Mouse (Mus musculus) MEL (cell line): ENCODE measurements at regions not wholly inside any gene's neighbourhood (a gene's known extent, or its start where the extent isn't known, plus 50 kb on each side); places are given as distances from the start of the nearest gene placed in this dataset.

Experiments used
- DNase-seq: peaks from one replicate; pipeline ENCODE4 v3.0.0; 2011; ENCODE audit warnings: low read depth, low spot score
- H3K27ac ChIP-seq: 2 replicates; pipeline ENCODE4 v1.5.1; 2012; ENCODE audit warnings: low read depth, mild to moderate bottlenecking, control low read depth, low read length, moderate library complexity; ENCODE audit not compliant: control insufficient read depth
- H3K27me3 ChIP-seq, 2 experiments: fragments of 150-350 bp in 1 of 2; sonication (generic) in 1 of 2; 2 replicates each; pipeline ENCODE4 v1.6.1; 2012; ENCODE audit warnings: low read length in 2 of 2, mild to moderate bottlenecking in 2 of 2, improper control_type of control experiment in 1 of 2, moderate library complexity in 1 of 2; ENCODE audit not compliant: insufficient read depth in 2 of 2, control insufficient read depth in 1 of 2
- H3K36me3 ChIP-seq, 2 experiments: 2 replicates each; pipeline ENCODE4 v1.6.1; 2012 to 2014; ENCODE audit warnings: low read length in 2 of 2, improper control_type of control experiment in 1 of 2, inconsistent platforms in 1 of 2, mild to moderate bottlenecking in 1 of 2; ENCODE audit not compliant: insufficient read depth in 2 of 2, control insufficient read depth in 1 of 2
- H3K4me1 ChIP-seq, 2 experiments: fragments of 150-350 bp in 1 of 2; sonication (generic) in 1 of 2; 2 replicates each; pipeline ENCODE4 v1.6.1; 2012; ENCODE audit warnings: low read length in 2 of 2, improper control_type of control experiment in 1 of 2, mild to moderate bottlenecking in 1 of 2; ENCODE audit not compliant: insufficient read depth in 2 of 2, control insufficient read depth in 1 of 2
- H3K4me3 ChIP-seq, 2 experiments: fragments of 150-350 bp in 1 of 2; sonication (generic) in 1 of 2; 2 replicates each; pipeline ENCODE4 v1.5.1; 2012; ENCODE audit warnings: low read depth in 2 of 2, low read length in 2 of 2, mild to moderate bottlenecking in 2 of 2, moderate library complexity in 2 of 2, control low read depth in 1 of 2, improper control_type of control experiment in 1 of 2; ENCODE audit not compliant: control insufficient read depth in 1 of 2, insufficient read depth in 1 of 2
- H3K79me2 ChIP-seq: 2 replicates; pipeline ENCODE4 v1.6.1; 2012; ENCODE audit warnings: mild to moderate bottlenecking, low read length, moderate library complexity; ENCODE audit not compliant: control insufficient read depth, poor library complexity, insufficient read depth
- H3K9ac ChIP-seq: 2 replicates; pipeline ENCODE4 v1.6.1; 2012; ENCODE audit warnings: low read depth, mild to moderate bottlenecking, control low read depth, low read length, moderate library complexity; ENCODE audit not compliant: control insufficient read depth, poor library complexity, severe bottlenecking
- H3K9me3 ChIP-seq: fragments of 150-350 bp; sonication (generic); replicated peaks from 2 replicates; pipeline ENCODE4 v1.6.1; 2012; ENCODE audit warnings: mild to moderate bottlenecking, low read length, improper control_type of control experiment, moderate library complexity; ENCODE audit not compliant: insufficient read depth
- CHD1 ChIP-seq: IDR thresholded peaks from 2 replicates; pipeline ENCODE4 v1.6.1; 2012; ENCODE audit warnings: low read depth, mild to moderate bottlenecking, inconsistent platforms, low read length, improper control_type of control experiment
- CTCF ChIP-seq, 3 experiments: IDR thresholded peaks in 2 of 3; conservative IDR thresholded peaks in 1 of 3; 2 replicates each; pipeline ENCODE4 v1.5.1; 2011 to 2012; ENCODE audit warnings: low read length in 3 of 3, low read depth in 2 of 3, mild to moderate bottlenecking in 2 of 3, improper control_type of control experiment in 1 of 3, inconsistent platforms in 1 of 3, mixed read lengths in 1 of 3, moderate library complexity in 1 of 3; ENCODE audit not compliant: control insufficient read depth in 1 of 3, insufficient read depth in 1 of 3, poor library complexity in 1 of 3, severe bottlenecking in 1 of 3
- ELF1 ChIP-seq: IDR thresholded peaks from 2 replicates; pipeline ENCODE4 v1.6.1; 2014; ENCODE audit warnings: low read depth, mild to moderate bottlenecking, inconsistent platforms, low read length, improper control_type of control experiment, moderate library complexity
- EP300 ChIP-seq, 2 experiments: IDR thresholded peaks; 2 replicates each; pipeline ENCODE4 v1.6.1; 2011; ENCODE audit warnings: improper control_type of control experiment in 2 of 2, low read length in 2 of 2, low read depth in 1 of 2, mild to moderate bottlenecking in 1 of 2
- ETS1 ChIP-seq: IDR thresholded peaks from 2 replicates; pipeline ENCODE4 v1.6.1; 2012; ENCODE audit warnings: low read depth, mild to moderate bottlenecking, inconsistent platforms, low read length, improper control_type of control experiment, moderate library complexity
- GATA1 ChIP-seq: IDR thresholded peaks from 2 replicates; pipeline ENCODE4 v1.6.1; 2011; ENCODE audit warnings: low read depth, low read length, improper control_type of control experiment
- HCFC1 ChIP-seq: IDR thresholded peaks from 2 replicates; pipeline ENCODE4 v1.6.1; 2012; ENCODE audit warnings: low read depth, mild to moderate bottlenecking, inconsistent platforms, low read length, improper control_type of control experiment, moderate library complexity
- JUND ChIP-seq: IDR thresholded peaks from 2 replicates; pipeline ENCODE4 v1.6.1; 2011; ENCODE audit warnings: low read depth, mild to moderate bottlenecking, improper control_type of control experiment, low read length
- MAFK ChIP-seq: IDR thresholded peaks from 2 replicates; pipeline ENCODE4 v1.6.1; 2011; ENCODE audit warnings: low read depth, mild to moderate bottlenecking, low read length, improper control_type of control experiment, borderline replicate concordance
- MAZ ChIP-seq: IDR thresholded peaks from 2 replicates; pipeline ENCODE4 v1.6.1; 2012; ENCODE audit warnings: low read depth, mild to moderate bottlenecking, inconsistent platforms, low read length, improper control_type of control experiment
- MEF2A ChIP-seq: IDR thresholded peaks from 2 replicates; pipeline ENCODE4 v1.6.1; 2014; ENCODE audit warnings: low read depth, mild to moderate bottlenecking, inconsistent platforms, low read length, improper control_type of control experiment; ENCODE audit not compliant: poor library complexity, insufficient replicate concordance, severe bottlenecking; ENCODE audit errors: extremely low read depth
- MXI1 ChIP-seq: IDR thresholded peaks from 2 replicates; pipeline ENCODE4 v1.6.1; 2011; ENCODE audit warnings: mild to moderate bottlenecking, low read depth, low read length, improper control_type of control experiment
- MYC ChIP-seq: IDR thresholded peaks from 2 replicates; pipeline ENCODE4 v1.6.1; 2011; ENCODE audit warnings: low read depth, mild to moderate bottlenecking, low read length, improper control_type of control experiment, moderate library complexity
- NRF1 ChIP-seq: IDR thresholded peaks from 2 replicates; pipeline ENCODE4 v1.6.1; 2014; ENCODE audit warnings: low read depth, mild to moderate bottlenecking, inconsistent platforms, low read length, improper control_type of control experiment, moderate library complexity; ENCODE audit not compliant: poor library complexity, insufficient read depth, severe bottlenecking
- POLR2A ChIP-seq, 2 experiments: IDR thresholded peaks; 2 replicates each; pipeline ENCODE4 v1.6.1; 2011 to 2012; ENCODE audit warnings: low read length in 2 of 2, mild to moderate bottlenecking in 2 of 2, control low read depth in 1 of 2, improper control_type of control experiment in 1 of 2, low read depth in 1 of 2, moderate library complexity in 1 of 2; ENCODE audit not compliant: control insufficient read depth in 1 of 2, insufficient read depth in 1 of 2, poor library complexity in 1 of 2
- POLR2AphosphoS2 ChIP-seq: IDR thresholded peaks from 2 replicates; pipeline ENCODE4 v1.6.1; 2011; ENCODE audit warnings: low read length, improper control_type of control experiment
- POLR2AphosphoS5 ChIP-seq: IDR thresholded peaks from 2 replicates; pipeline ENCODE4 v1.6.1; 2012; ENCODE audit warnings: low read depth, borderline replicate concordance, mild to moderate bottlenecking, inconsistent platforms, low read length, moderate library complexity, mixed read lengths
- RAD21 ChIP-seq: IDR thresholded peaks from 2 replicates; pipeline ENCODE4 v1.6.1; 2011; ENCODE audit warnings: mild to moderate bottlenecking, low read depth, low read length, improper control_type of control experiment
- RCOR1 ChIP-seq: IDR thresholded peaks from 2 replicates; pipeline ENCODE4 v1.6.1; 2012; ENCODE audit warnings: low read depth, mild to moderate bottlenecking, inconsistent platforms, low read length, improper control_type of control experiment
- SMC3 ChIP-seq: IDR thresholded peaks from 2 replicates; pipeline ENCODE4 v1.6.1; 2011; ENCODE audit warnings: low read depth, low read length, improper control_type of control experiment
- TAL1 ChIP-seq: IDR thresholded peaks from 2 replicates; pipeline ENCODE4 v1.6.1; 2012; ENCODE audit warnings: mild to moderate bottlenecking, inconsistent platforms, low read length, moderate library complexity, mixed read lengths
- TBP ChIP-seq: IDR thresholded peaks from 2 replicates; pipeline ENCODE4 v1.8.0; 2011; ENCODE audit warnings: low read depth, low read length, improper control_type of control experiment
- TCF12 ChIP-seq: IDR thresholded peaks from 2 replicates; pipeline ENCODE4 v1.6.1; 2014; ENCODE audit warnings: low read depth, mild to moderate bottlenecking, inconsistent platforms, low read length, improper control_type of control experiment, moderate library complexity
- USF1 ChIP-seq: IDR thresholded peaks from 2 replicates; pipeline ENCODE4 v1.6.1; 2014; ENCODE audit warnings: low read depth, mild to moderate bottlenecking, inconsistent platforms, low read length, improper control_type of control experiment, moderate library complexity
- USF2 ChIP-seq, 2 experiments: IDR thresholded peaks; 2 replicates each; pipeline ENCODE4 v1.6.1; 2011 to 2012; ENCODE audit warnings: improper control_type of control experiment in 2 of 2, low read length in 2 of 2, borderline replicate concordance in 1 of 2, inconsistent platforms in 1 of 2, low read depth in 1 of 2, mild to moderate bottlenecking in 1 of 2; ENCODE audit not compliant: insufficient read depth in 1 of 2
- ZC3H11A ChIP-seq: IDR thresholded peaks from 2 replicates; pipeline ENCODE4 v1.6.1; 2012; ENCODE audit warnings: low read depth, mild to moderate bottlenecking, inconsistent platforms, low read length, improper control_type of control experiment
- ZKSCAN1 ChIP-seq: IDR thresholded peaks from 2 replicates; pipeline ENCODE4 v1.6.1; 2012; ENCODE audit warnings: low read depth, mild to moderate bottlenecking, inconsistent platforms, low read length, improper control_type of control experiment, moderate library complexity

GRCm38 (mm10) chr1:126922231-126922630 lies 91.6 kb upstream of the Nckap5 start:
- no peaks in the 10 kb centered on the region for H3K9me3 ChIP-seq
- DNase-seq = no peak
- TF ChIP-seq MAZ = no peak
- no peak for TF ChIP-seq USF1
- no peak for TF ChIP-seq MEF2A
- no peak for TF ChIP-seq ZC3H11A
- no peak for TF ChIP-seq CTCF (IDR thresholded peaks at IDR 0.05 in 2 of 3, conservative IDR thresholded peaks at IDR 0.05 in 1 of 3; ENCODE audit: control insufficient read depth in 1 of 3, insufficient read depth in 1 of 3, low read depth in 2 of 3, low read length in 3 of 3, poor library complexity in 1 of 3, severe bottlenecking in 1 of 3)
- TF ChIP-seq POLR2AphosphoS2 = no peak
- no peak for TF ChIP-seq GATA1
- TF ChIP-seq RCOR1 = no peak
- no peak for TF ChIP-seq CHD1
- TF ChIP-seq TCF12 = no peak
- no peak for TF ChIP-seq RAD21
- TF ChIP-seq ETS1 = no peak
- no peak for TF ChIP-seq SMC3
- TF ChIP-seq POLR2A (IDR thresholded peaks at IDR 0.05; ENCODE audit: control insufficient read depth in 1 of 2, insufficient read depth in 1 of 2, low read depth in 1 of 2, low read length in 2 of 2, poor library complexity in 1 of 2) = no peak
- TF ChIP-seq MXI1 = no peak
- TF ChIP-seq MAFK = no peak
- no peak for TF ChIP-seq NRF1
- no peak for TF ChIP-seq TAL1
- TF ChIP-seq ELF1 = no peak
- TF ChIP-seq MYC = no peak
- H3K4me1 ChIP-seq = no peaks in the 10 kb centered on the region
- no peak overlapping the region for H3K27ac ChIP-seq
- H3K36me3 ChIP-seq = no peaks in the 10 kb centered on the region
- H3K27me3 ChIP-seq = no peaks in the 10 kb centered on the region
- no peak overlapping the region for H3K9ac ChIP-seq
- no peaks in the 10 kb centered on the region for H3K79me2 ChIP-seq
- H3K4me3 ChIP-seq = no peak overlapping the region

- no peak for DNase-seq
Observed at GRCm38 (mm10) chr1:126918876-126919275, 88.3 kb upstream of the Nckap5 start.

More at GRCm38 (mm10) chr1:126918876-126919275, 88.3 kb upstream of the Nckap5 start:
- Histone ChIP-seq H3K36me3 (no peaks in the 10 kb centered on the region), H3K4me3 (no peak overlapping the region), H3K9me3 (no peaks in the 10 kb centered on the region), H3K79me2 (no peaks in the 10 kb centered on the region), H3K27me3 (no peaks in the 10 kb centered on the region), H3K9ac (no peak overlapping the region), H3K27ac (no peak overlapping the region), H3K4me1 (no peaks in the 10 kb centered on the region)
- no peak for TF ChIP-seq ZKSCAN1
- no peak for TF ChIP-seq GATA1
- no peak for TF ChIP-seq EP300 (IDR thresholded peaks at IDR 0.05; ENCODE audit: low read depth in 1 of 2, low read length in 2 of 2)
- no peak for TF ChIP-seq MYC
- no peak for TF ChIP-seq HCFC1
- TF ChIP-seq POLR2AphosphoS2 = no peak
- TF ChIP-seq MEF2A = no peak
- TF ChIP-seq POLR2AphosphoS5 = no peak
- TF ChIP-seq TAL1 = no peak
- TF ChIP-seq JUND = no peak
- no peak for TF ChIP-seq ELF1
- no peak for TF ChIP-seq CHD1
- no peak for TF ChIP-seq CTCF (IDR thresholded peaks at IDR 0.05 in 2 of 3, conservative IDR thresholded peaks at IDR 0.05 in 1 of 3; ENCODE audit: control insufficient read depth in 1 of 3, insufficient read depth in 1 of 3, low read depth in 2 of 3, low read length in 3 of 3, poor library complexity in 1 of 3, severe bottlenecking in 1 of 3)
- TF ChIP-seq TBP = no peak
- no peak for TF ChIP-seq POLR2A (IDR thresholded peaks at IDR 0.05; ENCODE audit: control insufficient read depth in 1 of 2, insufficient read depth in 1 of 2, low read depth in 1 of 2, low read length in 2 of 2, poor library complexity in 1 of 2)
- no peak for TF ChIP-seq NRF1
- TF ChIP-seq USF2 (IDR thresholded peaks at IDR 0.05; ENCODE audit: borderline replicate concordance in 1 of 2, insufficient read depth in 1 of 2, low read depth in 1 of 2, low read length in 2 of 2) = no peak
- no peak for TF ChIP-seq ZC3H11A
- TF ChIP-seq TCF12 = no peak
